Mouse (Mus musculus): ENCODE measurements around the gene Ppm1e. TPM values are rescaled to one million over a fixed set of nuclear protein-coding genes. Genes with fewer than 3 reads are reported as not detected.

The Ppm1e gene
- polyA plus RNA-seq, 1 experiment from 2014 or later = 1.4 TPM

DNA sequence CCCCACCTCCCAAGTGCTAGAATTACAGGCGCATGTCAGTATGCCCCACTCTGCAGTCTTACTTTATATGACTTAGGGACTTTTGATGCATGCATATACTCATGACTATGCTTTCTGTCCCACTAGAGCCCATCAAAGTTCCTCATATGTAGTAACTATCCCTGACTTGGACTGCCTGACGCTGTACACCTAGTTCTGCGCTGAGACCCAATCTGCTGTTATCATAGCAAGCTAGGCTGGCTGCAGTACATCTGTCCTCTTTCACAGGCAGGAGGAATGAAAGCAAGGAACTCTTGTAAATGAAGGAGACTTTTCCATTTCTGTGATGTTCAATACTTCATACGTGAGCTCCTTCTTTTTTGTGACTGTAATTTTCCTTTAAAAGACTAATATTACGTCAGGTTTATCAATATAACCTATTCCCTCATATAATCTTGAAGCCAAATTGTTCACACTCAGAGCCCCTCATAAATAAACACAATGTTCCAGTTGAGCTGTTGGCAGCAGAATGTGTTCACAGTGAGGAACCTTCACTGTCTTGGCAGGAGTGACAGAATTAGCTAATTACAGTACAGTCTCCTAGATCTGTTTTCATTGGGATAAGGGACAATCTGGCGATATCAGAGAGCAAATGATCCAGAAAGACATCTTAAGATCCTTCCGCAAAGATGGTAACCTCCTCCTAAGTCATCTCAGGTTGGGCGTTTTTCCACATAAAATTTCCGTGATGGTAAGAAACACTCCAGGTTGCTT, 39.7 kb downstream of the Ppm1e start:
- H3K4me3 ChIP-seq (ENCODE audit: low read length) = no peak overlapping the region
- no peak overlapping the region for H3K27ac ChIP-seq (ENCODE audit: low read length)
- no peaks in the 10 kb centered on the region for H3K27me3 ChIP-seq (replicated peaks; ENCODE audit: control insufficient read depth, insufficient read depth, low read length)
- no peak overlapping the region for H3K9ac ChIP-seq (ENCODE audit: low read depth, low read length)
- H3K4me1 ChIP-seq (ENCODE audit: control insufficient read depth, insufficient read depth, low read length) = no peaks in the 10 kb centered on the region
- H3K36me3 ChIP-seq (ENCODE audit: control insufficient read depth, insufficient read depth, low read length) = no peaks in the 10 kb centered on the region
- no peak overlapping the region for H3K4me2 ChIP-seq (ENCODE audit: low read depth, low read length)
- WGBS = 86% methylated on average over 9 of the region's 9 CpGs
- no peaks in the 10 kb centered on the region for H3K9me3 ChIP-seq (ENCODE audit: control insufficient read depth, low read length)
- ATAC-seq = no peak

DNA sequence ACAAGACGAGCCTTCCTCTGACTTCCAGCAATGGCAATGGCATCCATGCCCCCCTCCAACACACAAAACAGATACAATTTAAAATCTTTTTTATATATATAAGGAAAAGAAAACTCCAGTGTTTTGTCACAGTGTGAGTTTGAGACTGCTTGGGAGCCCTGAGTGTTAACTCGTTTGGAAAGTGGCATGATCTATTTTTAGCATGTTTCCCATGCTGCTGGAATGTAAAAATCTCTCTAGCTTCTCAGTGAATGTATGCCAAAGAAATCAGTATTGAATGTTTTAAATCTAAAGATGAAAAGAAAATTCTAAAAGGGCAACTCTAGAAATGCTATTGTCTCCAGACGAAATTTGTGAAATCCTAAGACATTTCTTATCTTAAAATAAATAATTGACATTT, 45.3 kb downstream of the Ppm1e start:
- H3K4me3 ChIP-seq (ENCODE audit: low read length) = no peak overlapping the region
- no peak overlapping the region for H3K9ac ChIP-seq (ENCODE audit: low read depth, low read length)
- WGBS = 47% methylated on average over 3 of the region's 3 CpGs
- H3K36me3 ChIP-seq (ENCODE audit: control insufficient read depth, insufficient read depth, low read length) = no peaks in the 10 kb centered on the region
- no peak overlapping the region for H3K27ac ChIP-seq (ENCODE audit: low read length)
- no peaks in the 10 kb centered on the region for H3K9me3 ChIP-seq (ENCODE audit: control insufficient read depth, low read length)
- H3K4me2 ChIP-seq (ENCODE audit: low read depth, low read length) = no peak overlapping the region
- no peaks in the 10 kb centered on the region for H3K4me1 ChIP-seq (ENCODE audit: control insufficient read depth, insufficient read depth, low read length)
- H3K27me3 ChIP-seq (replicated peaks; ENCODE audit: control insufficient read depth, insufficient read depth, low read length) = no peaks in the 10 kb centered on the region
- no peak for ATAC-seq

DNA sequence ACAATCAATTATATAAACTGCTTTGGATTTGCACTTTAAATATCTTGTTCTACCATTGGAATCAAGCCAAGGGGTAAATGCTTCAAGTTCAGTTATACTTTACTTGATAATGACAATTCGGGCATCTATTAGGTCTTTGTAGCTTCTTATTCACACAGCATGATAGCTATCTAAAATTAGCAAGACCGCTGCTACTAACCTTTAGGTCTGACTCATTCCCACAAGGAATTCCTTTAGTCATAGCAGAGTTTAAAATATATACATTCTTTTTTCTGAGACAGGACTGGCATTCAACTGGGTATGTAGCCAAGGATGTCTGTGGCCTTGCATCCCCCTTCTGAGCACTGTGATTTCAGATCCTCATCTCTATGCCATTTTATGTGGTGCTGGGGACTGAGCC, 48.5 kb downstream of the Ppm1e start:
- H3K9me3 ChIP-seq (ENCODE audit: control insufficient read depth, low read length) = no peaks in the 10 kb centered on the region
- no peak overlapping the region for H3K27ac ChIP-seq (ENCODE audit: low read length)
- H3K4me2 ChIP-seq (ENCODE audit: low read depth, low read length) = no peak overlapping the region
- no peaks in the 10 kb centered on the region for H3K4me1 ChIP-seq (ENCODE audit: control insufficient read depth, insufficient read depth, low read length)
- H3K36me3 ChIP-seq (ENCODE audit: control insufficient read depth, insufficient read depth, low read length) = no peaks in the 10 kb centered on the region
- WGBS = 77% methylated on average over 2 of the region's 2 CpGs
- no peak overlapping the region for H3K4me3 ChIP-seq (ENCODE audit: low read length)
- no peak overlapping the region for H3K9ac ChIP-seq (ENCODE audit: low read depth, low read length)
- H3K27me3 ChIP-seq (replicated peaks; ENCODE audit: control insufficient read depth, insufficient read depth, low read length) = no peaks in the 10 kb centered on the region
- no peak for ATAC-seq

DNA sequence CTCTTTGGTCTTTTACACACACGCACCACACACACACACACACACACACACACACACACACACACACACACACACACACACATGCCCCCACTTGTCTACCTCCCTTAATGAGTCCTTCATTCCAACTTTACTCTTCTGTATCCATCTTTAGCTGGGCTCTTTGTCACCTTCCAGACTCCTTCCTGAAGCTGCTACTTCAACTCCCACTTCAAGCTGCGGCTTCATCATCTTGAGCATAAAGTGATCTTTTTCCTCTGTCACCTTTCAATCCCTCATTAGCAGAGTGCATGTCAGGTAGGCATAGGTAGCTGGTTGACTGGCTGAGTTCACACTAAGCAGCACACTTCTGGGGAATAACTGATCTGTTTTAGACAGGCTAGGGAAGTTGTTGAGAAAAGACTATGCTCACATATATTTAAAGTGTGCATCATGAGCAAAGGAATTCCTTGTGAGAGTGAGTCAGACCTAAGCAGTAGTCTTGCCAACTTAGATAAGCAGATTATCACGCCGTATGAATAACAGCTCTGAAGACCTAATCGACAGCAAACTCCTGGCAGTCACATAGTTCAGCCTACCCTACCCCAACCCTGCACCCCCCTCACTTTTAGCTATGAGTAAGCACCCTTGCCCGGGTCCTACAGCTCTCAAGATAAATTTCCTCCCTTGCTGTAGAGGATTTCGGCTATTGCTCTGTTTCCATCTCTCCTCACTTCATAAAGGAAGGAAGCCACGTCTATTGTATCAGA, 49.3 kb downstream of the Ppm1e start:
- Histone ChIP-seq H3K4me1 (ENCODE audit: control insufficient read depth, insufficient read depth, low read length) (no peaks in the 10 kb centered on the region), H3K27ac (ENCODE audit: low read length) (no peak overlapping the region), H3K36me3 (ENCODE audit: control insufficient read depth, insufficient read depth, low read length) (no peaks in the 10 kb centered on the region), H3K9ac (ENCODE audit: low read depth, low read length) (no peak overlapping the region), H3K4me3 (ENCODE audit: low read length) (no peak overlapping the region), H3K4me2 (ENCODE audit: low read depth, low read length) (no peak overlapping the region), H3K9me3 (ENCODE audit: control insufficient read depth, low read length) (no peaks in the 10 kb centered on the region), H3K27me3 (replicated peaks; ENCODE audit: control insufficient read depth, insufficient read depth, low read length) (no peaks in the 10 kb centered on the region)
- WGBS = 74% methylated on average over 8 of the region's 8 CpGs
- no peak for ATAC-seq

DNA sequence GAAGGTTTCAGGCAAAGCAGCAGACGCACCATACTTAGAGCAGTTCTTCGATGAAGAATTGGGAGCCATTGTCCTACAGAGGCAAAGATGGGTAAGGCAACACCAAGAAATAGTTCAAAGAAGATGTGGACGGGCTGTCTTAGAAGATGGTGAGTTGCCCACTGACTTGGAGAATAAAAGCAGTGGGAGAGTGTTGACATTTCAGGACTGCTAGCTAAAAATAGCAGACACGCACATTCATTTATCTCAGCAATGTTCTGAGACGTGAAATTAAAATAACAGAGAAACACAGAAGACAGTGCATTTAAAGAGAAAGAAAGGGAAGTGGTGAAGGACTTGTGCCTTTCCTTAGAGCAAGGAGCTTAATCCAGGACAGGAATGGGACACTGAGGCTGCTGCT, 59.8 kb downstream of the Ppm1e start:
- Histone ChIP-seq H3K36me3 (ENCODE audit: control insufficient read depth, insufficient read depth, low read length) (no peaks in the 10 kb centered on the region), H3K27me3 (replicated peaks; ENCODE audit: control insufficient read depth, insufficient read depth, low read length) (no peaks in the 10 kb centered on the region), H3K9ac (ENCODE audit: low read depth, low read length) (no peak overlapping the region), H3K4me1 (ENCODE audit: control insufficient read depth, insufficient read depth, low read length) (no peaks in the 10 kb centered on the region), H3K4me3 (ENCODE audit: low read length) (no peak overlapping the region), H3K27ac (ENCODE audit: low read length) (0 out of 2 replicates have a peak overlapping the region, but pooled peaks have one; percentile 36), H3K9me3 (ENCODE audit: control insufficient read depth, low read length) (no peaks in the 10 kb centered on the region), H3K4me2 (ENCODE audit: low read depth, low read length) (no peak overlapping the region)
- ATAC-seq = no peak
- 64% methylated on average over 5 of the region's 5 CpGs for WGBS

DNA sequence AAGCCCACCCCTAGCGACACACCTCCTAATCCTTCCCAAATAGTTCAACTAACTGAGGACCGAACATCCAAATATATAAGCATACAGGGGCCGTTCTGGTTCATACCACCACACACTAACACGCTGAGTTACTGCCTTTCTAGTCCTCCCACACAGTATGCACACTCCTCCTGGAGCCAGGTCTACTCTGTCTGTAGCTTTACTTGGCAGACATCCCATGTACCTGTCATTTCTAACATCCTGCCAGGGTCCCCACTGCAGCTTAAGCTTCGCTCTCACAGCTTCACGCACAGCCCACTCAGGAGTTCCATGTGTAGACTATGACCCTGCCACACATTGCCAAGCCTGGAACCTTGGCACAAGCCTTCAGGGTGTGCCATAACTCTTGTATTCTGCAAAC, 62.4 kb downstream of the Ppm1e start:
- H3K9me3 ChIP-seq (ENCODE audit: control insufficient read depth, low read length) = no peaks in the 10 kb centered on the region
- H3K27ac ChIP-seq (ENCODE audit: low read length) = no peak overlapping the region
- no peaks in the 10 kb centered on the region for H3K27me3 ChIP-seq (replicated peaks; ENCODE audit: control insufficient read depth, insufficient read depth, low read length)
- no peaks in the 10 kb centered on the region for H3K4me1 ChIP-seq (ENCODE audit: control insufficient read depth, insufficient read depth, low read length)
- WGBS = 82% methylated on average over 6 of the region's 6 CpGs
- no peaks in the 10 kb centered on the region for H3K36me3 ChIP-seq (ENCODE audit: control insufficient read depth, insufficient read depth, low read length)
- no peak overlapping the region for H3K4me3 ChIP-seq (ENCODE audit: low read length)
- ATAC-seq = no peak
- no peak overlapping the region for H3K4me2 ChIP-seq (ENCODE audit: low read depth, low read length)
- no peak overlapping the region for H3K9ac ChIP-seq (ENCODE audit: low read depth, low read length)

DNA sequence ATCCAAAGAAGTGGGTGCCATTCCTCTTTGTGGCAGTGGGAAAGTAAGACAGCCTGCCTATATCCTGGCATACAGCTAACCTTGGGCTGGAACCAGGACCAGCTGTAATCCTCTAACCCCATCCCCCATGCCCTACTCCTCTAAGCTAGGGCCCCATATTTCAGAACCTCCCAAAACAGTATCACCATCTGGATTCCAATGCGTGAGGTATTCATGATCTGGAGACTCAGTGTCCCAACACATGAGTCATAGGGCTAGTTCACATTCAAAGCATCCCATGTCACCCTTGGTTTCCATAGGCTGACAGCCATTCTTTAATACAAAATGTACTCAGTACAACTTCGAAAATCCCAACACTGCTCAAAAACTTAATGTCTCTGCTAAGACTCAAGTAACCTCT, 63.2 kb downstream of the Ppm1e start:
- H3K4me1 ChIP-seq (ENCODE audit: control insufficient read depth, insufficient read depth, low read length) = no peaks in the 10 kb centered on the region
- no peak overlapping the region for H3K9ac ChIP-seq (ENCODE audit: low read depth, low read length)
- H3K4me2 ChIP-seq (ENCODE audit: low read depth, low read length) = no peak overlapping the region
- 88% methylated on average over 2 of the region's 2 CpGs for WGBS
- H3K27me3 ChIP-seq (replicated peaks; ENCODE audit: control insufficient read depth, insufficient read depth, low read length) = no peaks in the 10 kb centered on the region
- no peaks in the 10 kb centered on the region for H3K36me3 ChIP-seq (ENCODE audit: control insufficient read depth, insufficient read depth, low read length)
- H3K27ac ChIP-seq (ENCODE audit: low read length) = no peak overlapping the region
- no peak overlapping the region for H3K4me3 ChIP-seq (ENCODE audit: low read length)
- H3K9me3 ChIP-seq (ENCODE audit: control insufficient read depth, low read length) = no peaks in the 10 kb centered on the region
- ATAC-seq = no peak

DNA sequence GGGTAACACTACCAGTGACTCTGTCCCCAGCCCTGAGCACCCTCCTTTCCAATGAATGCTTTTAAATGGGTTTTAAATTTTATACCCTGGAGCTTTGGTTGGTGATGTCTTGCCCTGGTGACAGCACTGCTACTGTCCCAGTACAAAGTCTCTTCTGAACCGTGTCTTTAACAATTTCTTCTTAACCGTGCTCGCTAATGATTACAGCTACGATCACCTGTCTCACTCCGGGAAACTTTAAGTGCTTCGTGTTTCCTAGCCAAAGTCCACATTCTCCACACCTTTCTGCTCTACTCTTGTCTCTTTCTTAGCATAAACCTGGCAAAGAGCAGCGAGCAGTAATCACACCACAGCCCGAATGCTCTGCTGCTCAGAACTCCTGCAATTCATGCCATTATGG, 69.5 kb downstream of the Ppm1e start:
- Histone ChIP-seq H3K36me3 (ENCODE audit: control insufficient read depth, insufficient read depth, low read length) (no peaks in the 10 kb centered on the region), H3K4me1 (ENCODE audit: control insufficient read depth, insufficient read depth, low read length) (no peaks in the 10 kb centered on the region), H3K27ac (ENCODE audit: low read length) (no peak overlapping the region), H3K4me2 (ENCODE audit: low read depth, low read length) (no peak overlapping the region), H3K9me3 (ENCODE audit: control insufficient read depth, low read length) (no peaks in the 10 kb centered on the region), H3K9ac (ENCODE audit: low read depth, low read length) (no peak overlapping the region), H3K4me3 (ENCODE audit: low read length) (no peak overlapping the region), H3K27me3 (replicated peaks; ENCODE audit: control insufficient read depth, insufficient read depth, low read length) (no peaks in the 10 kb centered on the region)
- peak; percentile 56; the same call in 1 of the 2 replicates for ATAC-seq
- 75% methylated on average over 8 of the region's 8 CpGs for WGBS

DNA sequence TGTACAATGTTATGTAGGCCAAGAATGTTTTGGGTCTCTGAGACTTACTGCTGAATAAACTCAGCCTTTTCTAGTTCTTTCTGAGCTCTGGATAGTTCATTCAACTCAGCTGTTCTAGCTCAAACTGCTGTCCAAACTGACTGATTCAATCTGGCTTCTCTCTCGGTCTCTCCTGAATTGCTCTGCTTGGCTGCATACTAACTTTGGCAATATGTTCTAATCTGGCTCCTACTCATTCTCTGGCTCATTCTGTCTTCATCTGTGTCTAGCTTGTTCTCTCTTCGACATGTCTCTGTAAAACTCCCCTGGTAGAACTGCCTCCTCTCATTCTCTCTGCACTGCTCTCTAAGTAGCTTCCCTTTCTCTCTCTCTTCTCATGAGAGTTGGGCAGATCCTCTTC, 72.6 kb downstream of the Ppm1e start:
- Histone ChIP-seq H3K9ac (ENCODE audit: low read depth, low read length) (no peak overlapping the region), H3K27me3 (replicated peaks; ENCODE audit: control insufficient read depth, insufficient read depth, low read length) (no peaks in the 10 kb centered on the region), H3K4me1 (ENCODE audit: control insufficient read depth, insufficient read depth, low read length) (no peaks in the 10 kb centered on the region), H3K36me3 (ENCODE audit: control insufficient read depth, insufficient read depth, low read length) (no peaks in the 10 kb centered on the region), H3K9me3 (ENCODE audit: control insufficient read depth, low read length) (no peaks in the 10 kb centered on the region), H3K27ac (ENCODE audit: low read length) (no peak overlapping the region), H3K4me2 (ENCODE audit: low read depth, low read length) (no peak overlapping the region), H3K4me3 (ENCODE audit: low read length) (no peak overlapping the region)
- 74% methylated on average over 2 of the region's 2 CpGs for WGBS
- ATAC-seq = no peak
